Mouse (Mus musculus): Measurements from ENCODE around the gene Tmsb15l. TPM values are rescaled to one million over a fixed set of nuclear protein-coding genes. Genes with fewer than 3 reads are reported as not detected.
A peak's percentile ranks its signal among the peaks of the same experiment; 100 is the strongest.
"Not testable (repeated sequence)": the region's sequence is repeated elsewhere in the genome, so short reads cannot be mapped to it uniquely, and the experiment has no call there.

Gene Tmsb15l
- polyA plus RNA-seq, 1 experiment from 2014 or later = 0.45 TPM

DNA sequence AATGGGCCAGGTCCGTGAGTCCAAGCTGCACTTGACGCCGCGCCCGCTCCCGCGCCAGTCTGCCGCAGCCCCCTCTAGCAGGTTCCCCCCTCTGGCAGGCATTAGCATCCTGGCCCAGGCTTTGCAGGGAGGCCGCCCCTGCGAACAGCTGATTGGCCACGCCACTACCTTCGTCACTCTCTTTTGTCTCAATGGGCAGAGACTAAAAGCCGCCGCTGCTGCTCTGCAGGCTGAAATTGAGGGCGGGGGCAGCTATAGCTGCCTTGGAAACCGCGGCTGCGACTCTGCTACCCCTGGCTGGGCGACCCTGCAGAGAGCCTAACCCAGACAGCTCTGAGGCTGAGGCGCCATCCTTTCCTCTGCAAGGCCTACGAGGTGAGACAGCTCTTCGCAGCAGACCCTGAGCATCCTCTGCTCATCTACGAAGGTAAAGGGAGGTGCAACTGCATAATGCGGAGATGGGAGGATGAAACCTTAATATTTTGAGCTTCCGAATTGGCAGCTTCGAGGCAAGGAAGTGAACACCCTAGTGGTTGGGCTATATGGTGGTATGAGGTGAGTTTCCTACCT, 16.4 kb upstream of the Tmsb15l start, which contains the start of gene Zcchc18:
Gene Zcchc18, plus strand, starts transcription at position 178 of the 570 bp plus-strand sequence.
- peak within 1 kb of the TSS; percentile 47 for H3K4me2 ChIP-seq (ENCODE audit: low read depth, low read length)
- no peaks in the 10 kb centered on the region for H3K9me3 ChIP-seq (ENCODE audit: low read length)
- 0 out of 2 replicates have a peak, but pooled peaks have one; percentile 33 for ATAC-seq
- TF ChIP-seq EP300 (IDR thresholded peaks at IDR 0.05; ENCODE audit: low read depth) (no peak), CTCF (IDR thresholded peaks at IDR 0.05; ENCODE audit: low read depth) (no peak)
- H3K9ac ChIP-seq (replicated peaks) = no peak within 1 kb of the TSS
- peak; percentile 18 for DNase-seq
- no peaks in the 10 kb centered on the region for H3K4me1 ChIP-seq (ENCODE audit: insufficient read depth)
- peaks cover 20% of the 10 kb centered on the region for H3K27me3 ChIP-seq (ENCODE audit: insufficient read depth, low read length)
- H3K4me3 ChIP-seq (ENCODE audit: low read depth, low read length) = peak within 1 kb of the TSS; percentile 26
- H3K27ac ChIP-seq (ENCODE audit: low read depth) = no peak within 1 kb of the TSS
- WGBS (ENCODE audit: insufficient replicate concordance) = 17% methylated on average over 24 of the region's 26 CpGs
- no peaks in the 10 kb centered on the region for H3K36me3 ChIP-seq (replicated peaks; ENCODE audit: insufficient read depth, low read length)

DNA sequence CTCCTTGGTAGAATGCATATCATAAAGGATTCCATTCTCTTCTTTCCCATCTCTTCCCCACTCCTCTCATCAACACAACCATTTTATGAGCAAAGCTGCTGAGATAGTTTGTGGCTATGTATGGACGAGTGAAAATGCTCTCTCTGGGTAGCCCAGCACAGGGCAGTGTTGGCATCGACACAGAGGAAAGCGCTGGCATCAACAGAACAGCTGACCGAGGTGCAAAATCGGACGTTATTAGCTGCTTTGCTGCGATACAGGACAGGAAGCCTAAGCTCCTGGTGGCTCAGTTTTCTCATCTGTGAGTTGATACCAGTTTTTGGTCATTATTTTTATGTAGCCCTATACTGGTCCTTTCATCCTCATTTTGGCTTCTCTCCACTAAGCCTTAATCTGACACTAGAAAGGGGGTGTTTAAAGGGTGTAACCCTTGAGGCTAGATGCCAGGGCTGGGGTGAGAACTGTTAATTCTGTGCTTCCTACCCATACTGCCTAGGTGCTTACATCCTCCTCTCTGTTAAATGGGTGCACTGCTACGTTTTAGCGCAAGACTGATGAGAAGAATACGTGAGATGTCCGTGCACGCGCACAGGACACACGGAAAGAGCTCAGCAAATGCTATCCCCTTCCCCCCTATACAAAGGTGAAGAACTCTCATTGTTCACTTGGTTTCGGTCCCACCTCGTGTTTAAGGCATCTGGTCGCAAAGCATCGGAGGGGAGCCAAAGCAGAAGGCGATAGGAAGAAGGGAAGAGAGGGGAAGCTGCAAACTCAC, 15.7 kb upstream of the Tmsb15l start:
- peak overlapping the region; percentile 47 for H3K4me2 ChIP-seq (ENCODE audit: low read depth, low read length)
- no peak overlapping the region for H3K9ac ChIP-seq (replicated peaks)
- no peaks in the 10 kb centered on the region for H3K4me1 ChIP-seq (ENCODE audit: insufficient read depth)
- peak overlapping the region; percentile 26 for H3K4me3 ChIP-seq (ENCODE audit: low read depth, low read length)
- DNase-seq (no peak), ATAC-seq (no peak)
- no peak overlapping the region for H3K27ac ChIP-seq (ENCODE audit: low read depth)
- no peak for TF ChIP-seq CTCF (IDR thresholded peaks at IDR 0.05; ENCODE audit: low read depth)
- TF ChIP-seq EP300 (IDR thresholded peaks at IDR 0.05; ENCODE audit: low read depth) = no peak
- peaks cover 20% of the 10 kb centered on the region for H3K27me3 ChIP-seq (ENCODE audit: insufficient read depth, low read length)
- no peaks in the 10 kb centered on the region for H3K9me3 ChIP-seq (ENCODE audit: low read length)
- H3K36me3 ChIP-seq (replicated peaks; ENCODE audit: insufficient read depth, low read length) = no peaks in the 10 kb centered on the region
- WGBS (ENCODE audit: insufficient replicate concordance) = 28% methylated on average over 19 of the region's 19 CpGs

DNA sequence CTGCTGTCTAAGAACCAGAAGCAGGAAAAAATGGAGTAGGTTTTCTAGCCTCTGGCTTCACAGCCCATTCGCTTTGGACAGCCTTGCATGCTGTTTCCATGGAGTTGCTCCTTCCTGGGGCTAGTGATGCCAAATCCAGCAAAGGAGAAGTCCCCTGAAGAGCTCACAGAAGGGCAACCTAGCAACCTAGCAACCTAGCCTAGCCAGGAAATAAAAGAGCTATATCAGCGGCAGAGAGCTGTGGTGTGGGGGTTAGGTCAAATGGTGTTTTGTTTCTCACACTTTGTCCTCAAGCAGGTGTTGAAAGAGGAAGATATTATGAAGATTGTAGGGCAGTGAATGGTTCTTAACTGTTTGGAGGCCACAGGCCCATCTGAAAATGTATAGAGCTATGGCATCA, 14.6 kb upstream of the Tmsb15l start:
- no peak for TF ChIP-seq CTCF (IDR thresholded peaks at IDR 0.05; ENCODE audit: low read depth)
- no peak for TF ChIP-seq EP300 (IDR thresholded peaks at IDR 0.05; ENCODE audit: low read depth)
- DNase-seq = no peak
- no peaks in the 10 kb centered on the region for H3K9me3 ChIP-seq (ENCODE audit: low read length)

DNA sequence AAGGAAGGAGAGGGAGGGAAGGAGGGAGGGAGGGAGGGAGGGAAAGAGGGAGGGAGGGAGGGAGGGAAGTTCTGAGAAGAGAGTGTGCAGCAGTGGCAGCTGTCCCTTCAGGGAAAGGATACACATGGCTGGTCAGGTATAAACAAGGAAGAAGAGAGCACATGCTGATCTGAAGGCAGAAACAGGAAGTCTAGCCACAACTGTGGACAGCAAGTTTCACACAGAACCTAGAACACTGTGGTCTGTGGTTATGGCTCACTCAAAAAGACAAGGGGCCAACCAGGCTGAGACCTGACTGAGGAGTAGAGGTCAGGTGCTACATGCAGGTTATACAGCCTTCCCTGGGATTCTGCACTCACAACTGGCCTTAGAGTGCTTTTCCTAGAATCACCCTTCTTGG, 9.4 kb upstream of the Tmsb15l start:
- H3K36me3 ChIP-seq (replicated peaks; ENCODE audit: insufficient read depth, low read length) = no peaks in the 10 kb centered on the region
- no peak overlapping the region for H3K27ac ChIP-seq (ENCODE audit: low read depth)
- no peak overlapping the region for H3K9ac ChIP-seq (replicated peaks)
- H3K27me3 ChIP-seq (ENCODE audit: insufficient read depth, low read length) = 0 out of 2 replicates have a peak, but pooled peaks cover 1% of the 10 kb centered on the region
- ATAC-seq (peak; percentile 44), DNase-seq (no peak)
- H3K4me1 ChIP-seq (ENCODE audit: insufficient read depth) = no peaks in the 10 kb centered on the region
- no peak overlapping the region for H3K4me3 ChIP-seq (ENCODE audit: low read depth, low read length)
- no peak overlapping the region for H3K4me2 ChIP-seq (ENCODE audit: low read depth, low read length)
- TF ChIP-seq CTCF (IDR thresholded peaks at IDR 0.05; ENCODE audit: low read depth) (no peak), EP300 (IDR thresholded peaks at IDR 0.05; ENCODE audit: low read depth) (no peak)
- no peaks in the 10 kb centered on the region for H3K9me3 ChIP-seq (ENCODE audit: low read length)

More for the DNA sequence above, 14.6 kb upstream of the Tmsb15l start:
- no peaks in the 10 kb centered on the region for H3K36me3 ChIP-seq (replicated peaks; ENCODE audit: insufficient read depth, low read length)
- no peak overlapping the region for H3K4me2 ChIP-seq (ENCODE audit: low read depth, low read length)
- no peak for ATAC-seq
- H3K4me3 ChIP-seq (ENCODE audit: low read depth, low read length) = no peak overlapping the region
- no peak overlapping the region for H3K27ac ChIP-seq (ENCODE audit: low read depth)
- H3K27me3 ChIP-seq (ENCODE audit: insufficient read depth, low read length) = peaks cover 20% of the 10 kb centered on the region
- WGBS (ENCODE audit: insufficient replicate concordance) = 72% methylated on average over 2 of the region's 2 CpGs
- H3K4me1 ChIP-seq (ENCODE audit: insufficient read depth) = no peaks in the 10 kb centered on the region
- no peak overlapping the region for H3K9ac ChIP-seq (replicated peaks)

DNA sequence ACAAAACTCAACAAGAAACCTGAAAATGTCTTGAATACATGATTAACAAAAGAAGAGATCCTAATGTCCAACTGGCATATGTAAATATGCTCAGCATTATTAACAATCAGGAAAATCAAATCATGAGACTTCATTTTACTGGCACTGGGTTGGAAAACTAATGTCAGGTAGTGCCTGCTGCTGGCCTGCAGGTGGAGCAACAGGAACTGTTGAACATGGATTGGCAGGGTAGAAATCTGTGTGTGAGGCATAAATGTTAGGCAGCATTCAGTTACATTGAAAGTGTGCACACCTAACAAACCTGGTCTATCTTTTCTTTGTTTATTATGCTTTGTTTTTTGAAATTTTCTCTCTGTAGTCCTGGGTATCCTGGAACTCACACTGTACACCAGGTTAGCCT, 1.9 kb upstream of the Tmsb15l start:
- Histone ChIP-seq H3K4me2 (ENCODE audit: low read depth, low read length) (no peak overlapping the region), H3K4me3 (ENCODE audit: low read depth, low read length) (no peak overlapping the region), H3K27ac (ENCODE audit: low read depth) (no peak overlapping the region), H3K4me1 (ENCODE audit: insufficient read depth) (no peaks in the 10 kb centered on the region), H3K36me3 (replicated peaks; ENCODE audit: insufficient read depth, low read length) (no peaks in the 10 kb centered on the region), H3K9me3 (ENCODE audit: low read length) (no peaks in the 10 kb centered on the region), H3K27me3 (ENCODE audit: insufficient read depth, low read length) (no peaks in the 10 kb centered on the region), H3K9ac (replicated peaks) (no peak overlapping the region)
- DNase-seq (no peak), ATAC-seq (no peak)
- TF ChIP-seq CTCF (IDR thresholded peaks at IDR 0.05; ENCODE audit: low read depth) (peak; percentile 48), EP300 (IDR thresholded peaks at IDR 0.05; ENCODE audit: low read depth) (no peak)

DNA sequence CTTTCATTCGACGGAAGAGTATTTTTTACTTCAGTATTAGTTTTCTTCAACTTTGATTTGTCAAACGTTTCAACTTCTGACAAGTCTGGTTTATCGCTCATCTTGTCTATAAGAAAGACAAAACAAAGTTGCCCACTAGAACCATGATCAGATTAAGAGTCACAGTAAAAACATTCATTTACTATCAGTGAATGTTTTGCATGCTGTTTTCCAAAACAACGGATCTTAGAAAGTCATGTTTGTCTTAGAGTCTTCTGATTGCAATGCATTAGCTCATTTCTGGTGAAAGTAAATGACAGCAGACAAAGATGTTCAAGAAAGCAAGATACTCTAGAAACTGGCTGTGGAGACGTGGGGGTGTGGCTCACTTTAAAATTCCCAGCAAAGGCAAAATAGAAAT, 1.3 kb downstream of the Tmsb15l start, which contains the start of gene Tmsb15b2:
Gene Tmsb15b2, minus strand, starts transcription at position 101 of the 400 bp plus-strand sequence.
- H3K4me1 ChIP-seq (ENCODE audit: insufficient read depth); H3K27ac ChIP-seq (ENCODE audit: low read depth); H3K9me3 ChIP-seq (ENCODE audit: low read length); H3K9ac ChIP-seq (replicated peaks); DNase-seq; ATAC-seq; H3K36me3 ChIP-seq (replicated peaks; ENCODE audit: insufficient read depth, low read length); H3K27me3 ChIP-seq (ENCODE audit: insufficient read depth, low read length): not testable (repeated sequence)
- WGBS (ENCODE audit: insufficient replicate concordance) = 74% methylated on average over 6 of the region's 6 CpGs
- H3K4me2 ChIP-seq (ENCODE audit: low read depth, low read length) = peak within 1 kb of the TSS; percentile 63
- H3K4me3 ChIP-seq (ENCODE audit: low read depth, low read length) = peak within 1 kb of the TSS; percentile 36

Measured in liver, postnatal 0 days (tissue).